Mouse (Mus musculus) retina, embryonic 14.5 days (tissue): Measurements from ENCODE around the gene Gltpd2.

Source experiments
- DNase-seq: peaks from one replicate; pipeline ENCODE4 v3.0.0-alpha.2; 2015; ENCODE audit warnings: low spot score

Gene Gltpd2

DNA sequence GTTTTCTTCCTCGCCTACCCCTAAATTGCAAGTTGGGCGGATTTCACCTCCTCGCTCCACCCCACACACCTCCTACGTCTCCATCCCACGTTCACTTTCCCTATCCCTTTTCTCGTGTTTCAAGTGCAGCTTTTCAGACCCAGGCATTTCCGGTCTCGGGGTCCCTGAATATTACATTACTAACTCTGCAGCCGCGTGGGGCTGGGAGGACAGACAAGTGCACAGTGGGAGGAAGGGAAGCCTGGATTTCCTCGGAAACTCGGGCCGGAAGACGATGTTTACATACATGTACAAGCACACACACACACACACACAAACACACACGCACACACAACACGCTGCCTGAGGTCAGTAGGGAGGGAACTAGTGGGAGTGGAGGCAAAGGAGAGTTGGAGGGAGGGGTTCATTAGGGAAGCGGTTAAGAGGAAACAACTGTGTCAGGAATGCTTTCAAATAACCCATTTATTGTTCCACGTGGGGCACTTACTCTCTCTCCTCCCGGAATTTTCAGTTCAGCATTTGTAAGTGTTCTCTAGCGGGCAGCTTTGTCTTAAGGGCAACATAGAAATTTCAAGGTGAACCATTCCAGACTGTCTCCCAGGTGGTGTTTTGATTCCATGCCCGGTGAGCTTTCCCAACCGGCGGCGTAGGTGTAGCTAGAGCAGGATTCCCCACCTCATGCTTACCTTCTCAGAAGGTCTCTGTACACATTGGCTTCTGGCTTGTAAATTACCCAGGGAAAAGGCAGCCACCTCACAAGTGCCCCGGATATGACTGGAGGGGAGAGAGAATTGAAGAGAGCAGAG is 44.7 kb downstream of the Gltpd2 start:
- peak; percentile 26 for DNase-seq

DNA sequence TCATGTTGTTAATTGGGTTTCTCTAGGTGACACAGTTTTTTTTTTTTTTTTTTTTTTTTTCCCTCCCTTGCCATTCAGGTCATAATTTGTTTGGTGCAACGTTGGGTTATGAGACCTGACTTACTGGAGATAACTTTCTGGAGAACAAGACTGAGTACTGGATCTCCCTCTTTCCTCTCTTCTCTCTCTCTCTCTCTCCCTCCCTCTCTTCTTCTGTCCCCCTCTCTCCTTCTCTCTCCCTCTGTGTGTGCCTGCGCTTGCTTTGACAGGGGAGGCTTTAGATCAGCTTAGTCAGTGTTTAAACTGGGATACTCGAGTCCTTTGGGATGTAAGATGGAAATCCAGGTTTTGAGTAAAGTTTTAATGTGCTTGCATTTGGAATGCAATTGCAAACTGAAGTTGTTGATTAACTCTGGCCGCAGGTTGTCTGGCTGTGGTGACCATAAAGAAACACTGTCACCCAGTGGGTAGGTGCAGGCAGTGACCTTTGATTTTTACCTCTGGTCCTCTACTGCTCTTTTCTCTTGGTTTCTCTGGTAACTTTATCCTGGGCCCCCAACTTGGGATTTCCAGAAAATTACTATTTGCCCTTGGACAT is 45.4 kb downstream of the Gltpd2 start:
- DNase-seq, result no peak

DNA sequence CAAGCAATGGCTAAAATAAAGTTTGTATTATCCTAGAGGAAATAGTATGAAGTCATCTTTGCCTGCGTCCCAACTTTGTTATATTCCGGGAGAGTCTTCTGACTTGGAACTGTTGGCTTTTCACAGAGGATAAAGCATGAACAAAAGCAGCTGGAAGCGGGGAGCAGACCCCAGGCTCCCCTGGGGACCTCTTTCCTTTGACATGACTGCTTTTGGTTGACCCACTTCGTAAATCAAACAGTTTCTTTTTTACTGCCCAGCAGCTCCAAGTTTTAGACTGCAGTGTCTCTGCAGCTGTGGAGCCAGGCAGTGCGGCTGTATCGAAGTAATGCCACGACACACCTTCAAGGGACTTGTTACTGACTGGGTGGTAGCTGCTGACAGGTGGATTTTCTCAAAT is 47.6 kb downstream of the Gltpd2 start:
- DNase-seq, result no peak
